Comparison of ENCODE assay signal across 8 mouse cellular contexts in genomic region chr10:24926962-24927720, GRCm38 (mm10). TPM values are rescaled to one million over a fixed set of nuclear protein-coding genes. Genes with fewer than 3 reads are reported as not detected.
A peak's percentile ranks its signal among the peaks of the same experiment; 100 is the strongest.
DNase-seq lines count a peak whose midpoint lies in the region; ATAC-seq and TF ChIP-seq lines count a peak whose summit lies in the region.

TSS of gene Arg1 (minus strand) at chr10:24927484.

- peak within 1 kb of the TSS; percentile 50 for H3K4me2 ChIP-seq in intestine, postnatal 0 days (replicated peaks; ENCODE audit: low read depth)
- H3K4me2 ChIP-seq in neural tube, embryonic 14.5 days (ENCODE audit: low read depth, low read length), result peak within 1 kb of the TSS; percentile 2; the same call in 1 of the 2 replicates

- no peaks in the 10 kb centered on the region for H3K9me3 ChIP-seq in embryonic facial prominence, embryonic 10.5 days
- H3K9me3 ChIP-seq in intestine, postnatal 0 days (ENCODE audit: control insufficient read depth), result no peaks in the 10 kb centered on the region
- no peaks in the 10 kb centered on the region for H3K9me3 ChIP-seq in neural tube, embryonic 14.5 days (ENCODE audit: control insufficient read depth, low read length)

- no peaks in the 10 kb centered on the region for H3K79me2 ChIP-seq in liver, adult 2 months (ENCODE audit: control insufficient read depth, insufficient read depth, low read length)

- peak within 1 kb of the TSS; percentile 91 for H3K27ac ChIP-seq in liver, adult 2 months (replicated peaks; ENCODE audit: insufficient read depth, low read depth, low read length)
- H3K27ac ChIP-seq in embryonic facial prominence, embryonic 10.5 days (replicated peaks), result peak within 1 kb of the TSS; percentile 2; the same call in 1 of the 2 replicates
- no peak within 1 kb of the TSS for H3K27ac ChIP-seq in intestine, postnatal 0 days (ENCODE audit: low read depth, low read length)
- H3K27ac ChIP-seq in neural tube, embryonic 14.5 days (ENCODE audit: low read depth, low read length), result no peak within 1 kb of the TSS

- peak; percentile 97 for DNase-seq in liver, adult 2 months (ENCODE audit: extremely low read depth, low read depth, low spot score)
- no peak for DNase-seq in liver
- DNase-seq in embryonic facial prominence, embryonic 10.5 days (ENCODE audit: low spot score), result peak; percentile 73
- no peak for DNase-seq in gastrocnemius, postnatal 10 days
- DNase-seq in spleen, postnatal 36 days (ENCODE audit: low spot score in 2 of 2), result no peak
- no peak for DNase-seq in layer of hippocampus, adult 9-10 months (ENCODE audit: low spot score)

- 18% methylated on average over 14 of the region's 14 CpGs for WGBS in liver, adult 2 months
- 34% methylated on average over 14 of the region's 14 CpGs for WGBS in embryonic facial prominence, embryonic 10.5 days
- WGBS in intestine, postnatal 0 days, result 17% methylated on average over 14 of the region's 14 CpGs
- WGBS in neural tube, embryonic 14.5 days, result 37% methylated on average over 14 of the region's 14 CpGs

- H3K4me3 ChIP-seq in liver, adult 2 months (ENCODE audit: insufficient read depth, low read depth, low read length), result peak within 1 kb of the TSS; percentile 61
- H3K4me3 ChIP-seq in embryonic facial prominence, embryonic 10.5 days, result peak within 1 kb of the TSS; percentile 33; the same call in 1 of the 2 replicates
- H3K4me3 ChIP-seq in intestine, postnatal 0 days (ENCODE audit: low read depth, low read length), result 0 out of 2 replicates have a peak within 1 kb of the TSS, but pooled peaks have one; percentile 17
- no peak within 1 kb of the TSS for H3K4me3 ChIP-seq in neural tube, embryonic 14.5 days (ENCODE audit: low read depth, low read length)

- H3K27me3 ChIP-seq in liver, adult 2 months (ENCODE audit: control insufficient read depth, insufficient read depth, low read length), result no peaks in the 10 kb centered on the region
- no peaks in the 10 kb centered on the region for H3K27me3 ChIP-seq in embryonic facial prominence, embryonic 10.5 days (replicated peaks; ENCODE audit: low read depth, poor library complexity, severe bottlenecking)
- H3K27me3 ChIP-seq in intestine, postnatal 0 days (replicated peaks; ENCODE audit: control insufficient read depth, insufficient read depth, low read length), result no peaks in the 10 kb centered on the region
- H3K27me3 ChIP-seq in neural tube, embryonic 14.5 days (ENCODE audit: control insufficient read depth, insufficient read depth, low read length), result no peaks in the 10 kb centered on the region

- H3K36me3 ChIP-seq in liver, adult 2 months (ENCODE audit: control insufficient read depth, insufficient read depth, low read length), result peaks cover 22% of the 10 kb centered on the region
- no peaks in the 10 kb centered on the region for H3K36me3 ChIP-seq in embryonic facial prominence, embryonic 10.5 days (replicated peaks)
- no peaks in the 10 kb centered on the region for H3K36me3 ChIP-seq in intestine, postnatal 0 days (ENCODE audit: control insufficient read depth, insufficient read depth)
- no peaks in the 10 kb centered on the region for H3K36me3 ChIP-seq in neural tube, embryonic 14.5 days (ENCODE audit: control insufficient read depth, insufficient read depth, low read length)

- TF ChIP-seq POLR2A in liver, adult 2 months (IDR thresholded peaks at IDR 0.05; ENCODE audit: extremely low read depth, insufficient read depth, low read length), result peak; percentile 98

- ATAC-seq in intestine, postnatal 0 days, result peak; percentile 80
- peak; percentile 66; the same call in 1 of the 2 replicates for ATAC-seq in neural tube, embryonic 14.5 days (ENCODE audit: low read depth)

- H3K9ac ChIP-seq in liver, adult 2 months (ENCODE audit: low read depth, low read length), result peak within 1 kb of the TSS; percentile 76
- no peak within 1 kb of the TSS; the same call in none of the 2 replicates for H3K9ac ChIP-seq in intestine, postnatal 0 days (ENCODE audit: low read depth, low read length)
- no peak within 1 kb of the TSS for H3K9ac ChIP-seq in neural tube, embryonic 14.5 days (replicated peaks; ENCODE audit: low read depth, low read length)

- no peak for TF ChIP-seq CTCF in liver, adult 2 months (IDR thresholded peaks at IDR 0.05; ENCODE audit: low read depth, low read length)
- no peak for TF ChIP-seq CTCF in intestine, postnatal 0 days (IDR thresholded peaks at IDR 0.05; ENCODE audit: low read depth)

- H3K4me1 ChIP-seq in liver, adult 2 months (ENCODE audit: control insufficient read depth, insufficient read depth, low read length), result peaks cover 4% of the 10 kb centered on the region
- H3K4me1 ChIP-seq in embryonic facial prominence, embryonic 10.5 days, result peaks cover 39% of the 10 kb centered on the region
- H3K4me1 ChIP-seq in intestine, postnatal 0 days (replicated peaks; ENCODE audit: control insufficient read depth, insufficient read depth, low read length), result peaks cover 5% of the 10 kb centered on the region
- H3K4me1 ChIP-seq in neural tube, embryonic 14.5 days (ENCODE audit: control insufficient read depth, insufficient read depth, low read length), result peaks cover 5% of the 10 kb centered on the region; the same call in 1 of the 2 replicates

RNA-seq across cellular contexts. Expression of gene Arg1, which starts in this region (rescaled TPM):
- total RNA-seq in liver, adult 2 months (2014; rRNA removed), result 2,242 and 2,352 TPM in 2 replicates
- 513 and 650 TPM in 2 replicates for polyA plus RNA-seq in liver, adult 2 months (2012; rRNA removed)
- polyA plus RNA-seq in embryonic facial prominence, embryonic 10.5 days (2016; fragmentation: Nextera tagmentation; extraction: Ambion mirVana), result 6.9 and 7.4 TPM in 2 replicates
- polyA plus RNA-seq in intestine, postnatal 0 days (2015; fragmentation: Nextera tagmentation; extraction: Ambion mirVana), result 1.7 and 2.0 TPM in 2 replicates
- polyA plus RNA-seq in neural tube, embryonic 14.5 days (2014; fragmentation: Nextera tagmentation; extraction: Ambion mirVana), result 4.6 and 7.0 TPM in 2 replicates
- total RNA-seq in gastrocnemius, postnatal 10 days (2021), result under 1 TPM; 0.38 to 0.52 TPM

Comparison
In these comparisons a context has a peak if more than half of its experiments do, and no peak if none do; other contexts are left out.
1. RNA of gene Arg1 (total RNA-seq): 2,242 to 2,352 TPM in liver, adult 2 months; 0.38 to 0.52 TPM in gastrocnemius, postnatal 10 days; every median in the first group is over 1,000 times any median in the second.
2. RNA of gene Arg1 (polyA plus RNA-seq): 513 to 650 TPM in liver, adult 2 months; 6.9 to 7.4 TPM in embryonic facial prominence, embryonic 10.5 days, 4.6 to 7.0 TPM in neural tube, embryonic 14.5 days and 1.7 to 2.0 TPM in intestine, postnatal 0 days; every median in the first group is over 10 times any median in the second.
3. DNase-seq: peak in liver, adult 2 months (single experiment) and embryonic facial prominence, embryonic 10.5 days (single experiment); none in liver (single experiment), gastrocnemius, postnatal 10 days (single experiment), spleen, postnatal 36 days (0 of 2) and layer of hippocampus, adult 9-10 months (single experiment).
4. H3K27ac ChIP-seq: peak in liver, adult 2 months (single experiment) and embryonic facial prominence, embryonic 10.5 days (single experiment); none in intestine, postnatal 0 days (single experiment) and neural tube, embryonic 14.5 days (single experiment).